Mouse (Mus musculus): Measurements from ENCODE around the gene Slc35b2. TPM values are rescaled to one million over a fixed set of nuclear protein-coding genes. Genes with fewer than 3 reads are reported as not detected.

The Slc35b2 gene
- polyA plus RNA-seq, 1 experiment from 2014 or later, result 91.5 TPM

- Histone ChIP-seq H3K4me3 (ENCODE audit: low read depth, low read length) (no peak within 1 kb of the TSS), H3K27ac (ENCODE audit: low read depth, low read length) (no peak within 1 kb of the TSS), H3K9me3 (ENCODE audit: control insufficient read depth, low read length) (no peaks in the 10 kb centered on the region), H3K9ac (ENCODE audit: low read depth, low read length) (0 out of 2 replicates have a peak within 1 kb of the TSS, but pooled peaks have one; percentile 20), H3K27me3 (ENCODE audit: control insufficient read depth, insufficient read depth, low read length) (peaks cover 11% of the 10 kb centered on the region), H3K36me3 (ENCODE audit: control insufficient read depth, insufficient read depth, low read length) (no peaks in the 10 kb centered on the region), H3K4me2 (replicated peaks; ENCODE audit: low read depth, low read length) (no peak within 1 kb of the TSS; the same call in 1 of the 2 replicates), H3K4me1 (replicated peaks; ENCODE audit: control insufficient read depth, insufficient read depth, low read length) (peaks cover 5% of the 10 kb centered on the region; the same call in 1 of the 2 replicates)
- ATAC-seq (ENCODE audit: low FRiP score) (peak; percentile 41; the same call in 1 of the 2 replicates), DNase-seq (ENCODE audit: low spot score) (peak; percentile 40)
- WGBS, result 27% methylated on average over 6 of the region's 6 CpGs
Observed at GRCm38 (mm10) chr17:45601877-45602304, 38.2 kb downstream of the Slc35b2 start, which contains the start of gene Mymx. Mymx (minus strand) TSS chr17:45602102.

GRCm38 (mm10) chr17:45602984-45603383 is 39.3 kb downstream of the Slc35b2 start:
- H3K4me3 ChIP-seq (ENCODE audit: low read depth, low read length), result no peak overlapping the region
- H3K9me3 ChIP-seq (ENCODE audit: control insufficient read depth, low read length), result no peaks in the 10 kb centered on the region
- H3K4me1 ChIP-seq (replicated peaks; ENCODE audit: control insufficient read depth, insufficient read depth, low read length), result peaks cover 5% of the 10 kb centered on the region; the same call in 1 of the 2 replicates
- no peak overlapping the region for H3K27ac ChIP-seq (ENCODE audit: low read depth, low read length)
- no peak for DNase-seq (ENCODE audit: low spot score)
- H3K36me3 ChIP-seq (ENCODE audit: control insufficient read depth, insufficient read depth, low read length), result no peaks in the 10 kb centered on the region
- ATAC-seq (ENCODE audit: low FRiP score), result no peak
- H3K4me2 ChIP-seq (replicated peaks; ENCODE audit: low read depth, low read length), result no peak overlapping the region
- peaks cover 11% of the 10 kb centered on the region for H3K27me3 ChIP-seq (ENCODE audit: control insufficient read depth, insufficient read depth, low read length)
- 84% methylated on average over 3 of the region's 3 CpGs for WGBS
- no peak overlapping the region for H3K9ac ChIP-seq (ENCODE audit: low read depth, low read length)

GRCm38 (mm10) chr17:45606992-45607879 is 43.6 kb downstream of the Slc35b2 start:
- Histone ChIP-seq H3K9ac (ENCODE audit: low read depth, low read length) (no peak overlapping the region), H3K9me3 (ENCODE audit: control insufficient read depth, low read length) (no peaks in the 10 kb centered on the region), H3K27ac (ENCODE audit: low read depth, low read length) (no peak overlapping the region), H3K4me1 (replicated peaks; ENCODE audit: control insufficient read depth, insufficient read depth, low read length) (no peaks in the 10 kb centered on the region; the same call in 1 of the 2 replicates), H3K4me3 (ENCODE audit: low read depth, low read length) (no peak overlapping the region), H3K27me3 (ENCODE audit: control insufficient read depth, insufficient read depth, low read length) (no peaks in the 10 kb centered on the region), H3K4me2 (replicated peaks; ENCODE audit: low read depth, low read length) (no peak overlapping the region), H3K36me3 (ENCODE audit: control insufficient read depth, insufficient read depth, low read length) (no peaks in the 10 kb centered on the region)
- 80% methylated on average over 15 of the region's 15 CpGs for WGBS
- DNase-seq (ENCODE audit: low spot score) (no peak), ATAC-seq (ENCODE audit: low FRiP score) (no peak)

- H3K36me3 ChIP-seq (ENCODE audit: control insufficient read depth, insufficient read depth, low read length), result no peaks in the 10 kb centered on the region
- no peaks in the 10 kb centered on the region for H3K9me3 ChIP-seq (ENCODE audit: control insufficient read depth, low read length)
- H3K9ac ChIP-seq (ENCODE audit: low read depth, low read length), result no peak overlapping the region
- H3K27ac ChIP-seq (ENCODE audit: low read depth, low read length), result no peak overlapping the region
- no peak overlapping the region for H3K4me3 ChIP-seq (ENCODE audit: low read depth, low read length)
- DNase-seq (ENCODE audit: low spot score) (no peak), ATAC-seq (ENCODE audit: low FRiP score) (no peak)
- H3K27me3 ChIP-seq (ENCODE audit: control insufficient read depth, insufficient read depth, low read length), result no peaks in the 10 kb centered on the region
- H3K4me2 ChIP-seq (replicated peaks; ENCODE audit: low read depth, low read length), result no peak overlapping the region
- 88% methylated on average over 4 of the region's 4 CpGs for WGBS
- H3K4me1 ChIP-seq (replicated peaks; ENCODE audit: control insufficient read depth, insufficient read depth, low read length), result no peaks in the 10 kb centered on the region; the same call in 1 of the 2 replicates
Observed at GRCm38 (mm10) chr17:45608396-45608795, 44.7 kb downstream of the Slc35b2 start.

- WGBS, result 44% methylated on average over 5 of the region's 5 CpGs
- Histone ChIP-seq H3K4me1 (replicated peaks; ENCODE audit: control insufficient read depth, insufficient read depth, low read length) (no peaks in the 10 kb centered on the region; the same call in 1 of the 2 replicates), H3K9ac (ENCODE audit: low read depth, low read length) (no peak overlapping the region), H3K9me3 (ENCODE audit: control insufficient read depth, low read length) (no peaks in the 10 kb centered on the region), H3K36me3 (ENCODE audit: control insufficient read depth, insufficient read depth, low read length) (no peaks in the 10 kb centered on the region), H3K4me2 (replicated peaks; ENCODE audit: low read depth, low read length) (no peak overlapping the region), H3K27me3 (ENCODE audit: control insufficient read depth, insufficient read depth, low read length) (no peaks in the 10 kb centered on the region), H3K27ac (ENCODE audit: low read depth, low read length) (no peak overlapping the region), H3K4me3 (ENCODE audit: low read depth, low read length) (no peak overlapping the region)
- ATAC-seq (ENCODE audit: low FRiP score) (no peak), DNase-seq (ENCODE audit: low spot score) (peak; percentile 11)
Observed at GRCm38 (mm10) chr17:45610144-45610866, 46.6 kb downstream of the Slc35b2 start.

GRCm38 (mm10) chr17:45612008-45612407 is 48.3 kb downstream of the Slc35b2 start:
- no peak for ATAC-seq (ENCODE audit: low FRiP score)
- Histone ChIP-seq H3K27me3 (ENCODE audit: control insufficient read depth, insufficient read depth, low read length) (no peaks in the 10 kb centered on the region), H3K4me3 (ENCODE audit: low read depth, low read length) (no peak overlapping the region), H3K9ac (ENCODE audit: low read depth, low read length) (no peak overlapping the region), H3K4me1 (replicated peaks; ENCODE audit: control insufficient read depth, insufficient read depth, low read length) (no peaks in the 10 kb centered on the region; the same call in 1 of the 2 replicates), H3K9me3 (ENCODE audit: control insufficient read depth, low read length) (no peaks in the 10 kb centered on the region), H3K36me3 (ENCODE audit: control insufficient read depth, insufficient read depth, low read length) (no peaks in the 10 kb centered on the region), H3K27ac (ENCODE audit: low read depth, low read length) (no peak overlapping the region), H3K4me2 (replicated peaks; ENCODE audit: low read depth, low read length) (no peak overlapping the region)
- 81% methylated on average over 8 of the region's 8 CpGs for WGBS
- DNase-seq (ENCODE audit: low spot score), result no peak

- no peak overlapping the region for H3K27ac ChIP-seq (ENCODE audit: low read depth, low read length)
- H3K9me3 ChIP-seq (ENCODE audit: control insufficient read depth, low read length), result no peaks in the 10 kb centered on the region
- DNase-seq (ENCODE audit: low spot score) (no peak), ATAC-seq (ENCODE audit: low FRiP score) (no peak)
- H3K9ac ChIP-seq (ENCODE audit: low read depth, low read length), result no peak overlapping the region
- no peaks in the 10 kb centered on the region for H3K27me3 ChIP-seq (ENCODE audit: control insufficient read depth, insufficient read depth, low read length)
- H3K4me2 ChIP-seq (replicated peaks; ENCODE audit: low read depth, low read length), result no peak overlapping the region
- no peaks in the 10 kb centered on the region for H3K36me3 ChIP-seq (ENCODE audit: control insufficient read depth, insufficient read depth, low read length)
- WGBS, result 88% methylated on average over 7 of the region's 7 CpGs
- no peak overlapping the region for H3K4me3 ChIP-seq (ENCODE audit: low read depth, low read length)
- H3K4me1 ChIP-seq (replicated peaks; ENCODE audit: control insufficient read depth, insufficient read depth, low read length), result no peaks in the 10 kb centered on the region; the same call in 1 of the 2 replicates
Observed at GRCm38 (mm10) chr17:45612921-45613320, 49.2 kb downstream of the Slc35b2 start.

GRCm38 (mm10) chr17:45616046-45616650 is 52.5 kb downstream of the Slc35b2 start:
- Histone ChIP-seq H3K9ac (ENCODE audit: low read depth, low read length) (no peak overlapping the region), H3K4me1 (replicated peaks; ENCODE audit: control insufficient read depth, insufficient read depth, low read length) (0 out of 2 replicates have a peak, but pooled peaks cover 2% of the 10 kb centered on the region), H3K27me3 (ENCODE audit: control insufficient read depth, insufficient read depth, low read length) (no peaks in the 10 kb centered on the region), H3K4me3 (ENCODE audit: low read depth, low read length) (no peak overlapping the region), H3K27ac (ENCODE audit: low read depth, low read length) (no peak overlapping the region), H3K36me3 (ENCODE audit: control insufficient read depth, insufficient read depth, low read length) (no peaks in the 10 kb centered on the region), H3K9me3 (ENCODE audit: control insufficient read depth, low read length) (no peaks in the 10 kb centered on the region), H3K4me2 (replicated peaks; ENCODE audit: low read depth, low read length) (no peak overlapping the region)
- DNase-seq (ENCODE audit: low spot score), result no peak
- no peak for ATAC-seq (ENCODE audit: low FRiP score)
- WGBS, result 69% methylated on average over 4 of the region's 4 CpGs

Data from hindbrain, embryonic 11.5 days (tissue).